Mouse (Mus musculus) urinary bladder, postnatal 25 days (tissue): ENCODE measurements around the gene Hes5.

Experiments
- DNase-seq: peaks from one replicate; pipeline ENCODE4 v3.0.0; 2022; ENCODE audit warnings: low spot score

The Hes5 gene

GRCm38 (mm10) chr4:154964581-154965235 lies 4.0 kb downstream of the Hes5 start:
- no peak for DNase-seq

DNA sequence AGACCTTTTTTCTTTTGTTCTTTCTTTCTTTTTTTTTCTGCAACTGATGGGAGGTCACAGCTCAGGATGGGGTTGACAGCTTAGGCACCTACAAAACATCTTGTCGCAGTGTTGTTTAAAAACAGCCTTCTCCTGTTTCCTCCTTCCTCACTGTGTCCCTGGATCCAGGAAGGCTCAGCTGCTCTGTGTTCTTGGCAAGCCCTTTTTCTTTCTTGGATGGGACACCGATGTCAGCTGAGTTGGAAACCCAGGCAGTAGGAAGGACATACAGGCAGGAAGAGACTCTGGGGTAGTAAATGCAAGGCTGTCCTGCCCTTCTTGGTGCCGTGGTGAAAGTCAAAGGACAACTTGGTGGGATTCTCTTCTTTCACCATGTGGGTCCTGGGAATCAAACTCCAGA lies 5.1 kb downstream of the Hes5 start:
- no peak for DNase-seq

DNA sequence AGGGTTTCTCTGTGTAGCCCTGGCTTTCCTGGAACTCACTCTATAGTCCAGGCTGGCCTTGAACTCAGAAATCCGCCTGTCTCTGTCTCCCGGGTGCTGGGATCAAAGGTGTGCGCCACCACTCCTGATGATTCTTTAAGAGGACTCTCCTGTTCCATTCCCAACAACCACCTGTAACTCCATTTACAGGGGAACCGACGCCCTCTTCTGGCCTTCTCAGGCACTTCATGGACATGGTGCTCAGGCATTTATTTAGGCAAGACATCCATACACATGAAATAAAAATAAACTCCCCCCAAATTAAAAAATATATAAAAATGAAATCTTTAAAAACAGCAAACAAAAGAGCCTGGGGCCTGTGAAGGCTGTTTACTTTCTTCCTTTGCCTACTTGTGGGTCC lies 6.5 kb downstream of the Hes5 start:
- DNase-seq, result no peak

GRCm38 (mm10) chr4:154972546-154972945 lies 11.8 kb downstream of the Hes5 start:
- DNase-seq, result no peak

DNA sequence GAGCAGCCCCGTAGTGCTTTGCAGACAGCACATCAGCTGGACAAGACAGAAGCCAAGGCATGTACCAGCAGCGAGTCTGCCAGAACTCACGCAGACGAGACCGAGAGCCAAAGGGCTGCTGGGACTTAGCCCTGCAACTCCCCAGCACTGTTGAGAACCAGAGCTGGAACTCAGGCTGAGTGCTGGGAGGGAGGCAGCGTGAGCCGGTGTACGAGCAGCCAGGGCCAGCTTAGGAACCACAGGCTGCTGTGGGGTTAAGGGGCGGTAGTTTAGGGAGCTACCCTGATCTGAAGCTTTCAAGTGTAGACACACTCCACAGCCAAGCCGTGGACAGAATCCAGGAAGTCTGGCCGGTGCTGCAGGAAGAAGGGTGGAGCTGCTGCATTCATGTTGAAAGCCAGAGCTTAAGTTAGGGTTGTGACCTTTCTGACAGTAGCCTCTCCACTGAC lies 13.5 kb downstream of the Hes5 start:
- no peak for DNase-seq

DNA sequence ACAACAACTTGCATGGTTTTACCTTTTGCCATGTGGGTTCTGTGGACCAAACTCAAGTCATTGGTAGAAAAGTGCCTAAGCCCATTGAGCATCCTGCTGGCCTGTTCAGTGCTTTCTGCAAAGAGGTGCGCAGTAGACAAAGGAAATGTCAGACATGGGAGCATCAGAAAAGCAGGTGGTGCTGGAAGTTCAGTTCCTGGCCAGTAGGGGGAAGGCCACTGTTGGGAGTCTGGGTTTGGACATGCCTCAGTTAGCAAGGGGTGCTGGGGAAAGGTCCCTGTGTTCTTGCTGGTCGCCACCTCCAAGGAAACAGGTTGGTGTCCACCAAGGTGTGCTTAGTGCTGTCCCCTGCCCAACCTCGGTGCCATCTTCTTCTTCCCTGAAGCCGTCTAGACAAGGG lies 19.4 kb downstream of the Hes5 start:
- no peak for DNase-seq

DNA sequence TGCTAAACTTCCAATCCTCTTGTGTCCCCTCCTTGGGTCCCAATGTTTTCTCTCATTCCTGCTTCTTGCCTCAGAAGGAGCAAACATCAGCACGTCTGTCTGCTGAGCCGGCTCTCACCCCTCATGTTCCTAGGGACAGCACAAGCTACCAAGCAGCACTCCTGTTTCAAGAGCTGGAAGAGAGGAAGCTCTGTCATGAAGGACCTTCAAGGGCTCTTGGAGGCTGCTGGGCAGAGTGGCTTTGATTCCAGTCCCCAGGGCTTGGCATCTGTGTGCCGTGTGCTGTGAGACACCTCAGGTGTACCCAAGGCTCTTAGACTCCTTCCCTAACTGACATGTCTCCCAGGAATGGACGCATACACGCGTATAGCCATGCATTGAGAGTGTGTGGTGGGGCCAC lies 20.4 kb downstream of the Hes5 start:
- no peak for DNase-seq

GRCm38 (mm10) chr4:154981530-154981929 lies 20.8 kb downstream of the Hes5 start:
- no peak for DNase-seq

DNA sequence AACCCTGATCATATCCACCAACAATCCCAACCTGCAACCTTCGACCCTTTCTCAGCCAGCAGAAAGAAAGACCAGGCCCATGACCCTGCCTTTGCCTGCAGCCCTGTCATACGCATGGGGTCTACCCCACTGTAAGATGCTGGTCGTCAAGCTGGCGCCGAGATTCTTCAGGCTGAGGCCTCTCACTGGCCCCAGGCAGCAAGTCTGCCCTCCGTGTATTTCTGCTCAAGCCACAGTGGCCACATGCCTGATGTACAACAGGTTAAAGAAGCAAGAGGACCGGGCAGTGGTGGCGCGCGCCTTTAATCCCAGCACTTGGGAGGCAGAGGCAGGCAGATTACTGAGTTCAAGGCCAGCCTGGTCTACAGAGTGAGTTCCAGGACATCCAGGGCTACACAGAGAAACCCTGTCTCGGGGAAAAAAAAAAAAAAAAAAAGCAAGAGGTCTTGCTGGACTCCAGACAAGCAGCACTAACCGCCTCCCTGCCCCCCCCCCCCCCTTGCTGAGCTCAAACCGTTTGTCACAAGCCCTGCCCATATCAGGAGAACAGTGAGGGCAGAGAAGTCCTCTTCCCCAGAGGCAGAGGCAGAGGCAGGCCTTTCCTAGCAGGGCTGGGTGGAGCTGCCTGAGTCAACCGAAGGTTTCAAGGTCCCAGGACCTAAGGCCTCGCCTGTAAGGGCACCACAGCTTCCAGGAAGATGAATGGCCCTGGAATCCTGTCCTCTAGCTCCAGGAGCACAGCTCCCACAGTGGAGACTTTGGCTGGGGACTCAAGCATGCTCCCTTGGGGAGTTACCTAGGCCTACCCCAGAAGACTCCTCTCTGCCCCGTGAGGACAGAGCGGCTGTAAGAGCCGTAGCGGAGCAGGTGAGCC lies 21.8 kb downstream of the Hes5 start:
- no peak for DNase-seq

GRCm38 (mm10) chr4:154983767-154984166 lies 23.0 kb downstream of the Hes5 start:
- DNase-seq, result no peak

- no peak for DNase-seq
Observed at GRCm38 (mm10) chr4:154985151-154985777, 24.5 kb downstream of the Hes5 start.

- peak; percentile 74 for DNase-seq
Observed at GRCm38 (mm10) chr4:154986096-154986495, 25.4 kb downstream of the Hes5 start.

GRCm38 (mm10) chr4:154986750-154987149 lies 26.0 kb downstream of the Hes5 start:
- DNase-seq, result no peak

- no peak for DNase-seq
Observed at GRCm38 (mm10) chr4:154994876-154995275, 34.2 kb downstream of the Hes5 start.

DNA sequence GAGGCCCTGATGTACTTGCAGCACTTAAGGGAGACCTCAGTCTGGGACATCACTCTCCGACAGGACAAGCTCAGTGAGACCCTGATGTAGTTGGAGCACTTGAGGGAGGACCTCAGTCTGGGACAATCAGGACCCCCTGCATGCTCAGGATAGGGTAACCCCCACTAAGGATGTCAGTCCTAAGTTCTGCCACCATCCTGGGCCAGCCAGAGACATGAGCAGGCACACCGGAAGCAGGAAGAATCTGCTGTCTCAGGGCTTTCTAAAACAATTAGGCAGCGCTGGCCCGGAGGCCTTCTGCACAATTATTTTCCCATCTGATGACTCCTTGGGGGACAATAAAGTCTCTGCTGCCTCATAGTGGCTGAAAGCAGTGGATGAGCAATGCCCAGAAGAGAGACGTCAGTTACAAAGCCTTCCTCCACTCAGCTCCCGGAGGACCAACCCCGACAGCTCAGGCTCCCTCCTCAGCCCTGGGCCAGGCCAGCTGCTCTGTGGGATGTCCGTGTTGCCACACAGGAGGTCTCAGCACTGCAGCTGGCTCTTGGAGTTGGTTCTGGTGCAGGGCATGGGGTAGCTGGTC lies 35.9 kb downstream of the Hes5 start:
- no peak for DNase-seq

DNA sequence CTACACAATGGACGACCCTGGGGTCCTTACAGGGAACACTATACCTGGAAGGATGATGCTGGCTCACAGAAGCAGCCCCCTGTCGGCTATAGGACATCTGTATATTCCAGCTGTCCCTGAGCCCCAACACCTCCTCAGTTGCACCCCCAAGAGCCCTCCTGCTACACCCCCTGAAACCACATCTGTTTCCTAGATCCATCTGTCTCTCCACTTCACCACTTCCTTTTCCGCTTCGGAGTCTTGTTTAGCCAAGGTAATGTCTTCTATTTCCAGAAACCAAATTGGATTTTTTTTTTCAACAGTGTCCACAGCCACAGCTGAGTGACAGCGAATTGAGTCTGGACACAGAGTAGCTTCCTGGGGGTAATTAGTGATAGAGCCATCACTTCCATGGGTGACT lies 38.7 kb downstream of the Hes5 start:
- DNase-seq, result no peak

DNA sequence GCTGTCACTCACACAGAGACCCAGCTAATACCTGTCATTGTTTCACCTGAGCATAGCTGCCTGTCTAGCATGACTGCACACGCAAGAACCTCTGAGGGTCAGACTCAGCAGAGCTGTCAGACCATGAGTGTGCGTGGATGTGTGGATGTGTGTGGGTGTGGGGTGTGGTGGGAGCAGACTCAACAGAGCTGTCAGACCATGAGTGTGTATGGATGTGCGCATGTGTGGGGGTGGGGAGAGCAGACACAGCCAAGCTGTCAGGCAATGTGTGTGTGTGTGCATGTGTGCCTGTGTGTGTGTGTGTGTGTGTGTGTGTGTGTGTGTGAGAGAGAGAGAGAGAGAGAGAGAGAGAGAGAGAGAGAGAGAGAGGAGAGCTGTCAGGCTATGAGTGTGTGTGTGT lies 44.6 kb downstream of the Hes5 start:
- no peak for DNase-seq

- no peak for DNase-seq
Observed at GRCm38 (mm10) chr4:155006296-155006695, 45.6 kb downstream of the Hes5 start.

- DNase-seq, result no peak
Observed at GRCm38 (mm10) chr4:155007641-155008040, 46.9 kb downstream of the Hes5 start.

GRCm38 (mm10) chr4:155008075-155008474 lies 47.4 kb downstream of the Hes5 start:
- no peak for DNase-seq

GRCm38 (mm10) chr4:155009216-155009615 lies 48.5 kb downstream of the Hes5 start:
- DNase-seq, result no peak

GRCm38 (mm10) chr4:155010870-155011269 lies 50.1 kb downstream of the Hes5 start:
- no peak for DNase-seq
